Mouse (Mus musculus) ES-E14 (cell line): ENCODE results near the gene Msx2.

Experiments used
- MAFK ChIP-seq: IDR thresholded peaks from 2 replicates; pipeline ENCODE4 v1.6.1; 2014; ENCODE audit warnings: mild to moderate bottlenecking, low read depth, low read length, inconsistent platforms; ENCODE audit not compliant: insufficient read depth
- ZC3H11A ChIP-seq: IDR thresholded peaks from 2 replicates; pipeline ENCODE4 v1.6.1; 2012; ENCODE audit warnings: low read depth, mild to moderate bottlenecking, inconsistent platforms, low read length, borderline replicate concordance

- TF ChIP-seq MAFK (no peak), ZC3H11A (no peak)
Measured at GRCm38 (mm10) chr13:53420741-53421140, 52.1 kb downstream of the Msx2 start.
